Mouse (Mus musculus): ENCODE data around the gene Id1. TPM values are rescaled to one million over a fixed set of nuclear protein-coding genes. Genes with fewer than 3 reads are reported as not detected.

The Id1 gene
- 19.0 and 20.5 TPM in 2 replicates for polyA plus RNA-seq (2011; ENCODE audit: insufficient read depth, insufficient read length, low read depth, missing spikeins)

GRCm38 (mm10) chr2:152736090-152736601 is at the start of gene Id1:
TSS of gene Id1 (plus strand) at chr2:152736251.
- H3K9me3 ChIP-seq (replicated peaks; ENCODE audit: control insufficient read depth, insufficient read depth, low read length, poor library complexity, severe bottlenecking) = no peaks in the 10 kb centered on the region
- no peak within 1 kb of the TSS for H3K27ac ChIP-seq (ENCODE audit: insufficient read depth, low read length)
- H3K9ac ChIP-seq (ENCODE audit: low read depth, poor library complexity, severe bottlenecking) = peak within 1 kb of the TSS; percentile 8
- H3K36me3 ChIP-seq (ENCODE audit: control insufficient read depth, insufficient read depth, low read length, poor library complexity, severe bottlenecking) = no peaks in the 10 kb centered on the region
- H3K4me1 ChIP-seq (ENCODE audit: control insufficient read depth, insufficient read depth, low read length) = peaks cover 7% of the 10 kb centered on the region
- no peak for TF ChIP-seq EP300 (IDR thresholded peaks at IDR 0.05; ENCODE audit: insufficient read depth, low read depth, low read length)
- TF ChIP-seq POLR2A (IDR thresholded peaks at IDR 0.05; ENCODE audit: insufficient read depth, low read length) = peak; percentile 68
- H3K27me3 ChIP-seq (ENCODE audit: control insufficient read depth, insufficient read depth, low read length, poor library complexity, severe bottlenecking) = no peaks in the 10 kb centered on the region
- H3K4me3 ChIP-seq (ENCODE audit: low read depth, low read length) = peak within 1 kb of the TSS; percentile 54

GRCm38 (mm10) chr2:152686399-152686798 is 49.7 kb upstream of the Id1 start:
- peaks cover 60% of the 10 kb centered on the region for H3K36me3 ChIP-seq (ENCODE audit: control insufficient read depth, insufficient read depth, low read length, poor library complexity, severe bottlenecking)
- no peaks in the 10 kb centered on the region for H3K4me1 ChIP-seq (ENCODE audit: control insufficient read depth, insufficient read depth, low read length)
- H3K27me3 ChIP-seq (ENCODE audit: control insufficient read depth, insufficient read depth, low read length, poor library complexity, severe bottlenecking) = no peaks in the 10 kb centered on the region
- TF ChIP-seq CTCF (IDR thresholded peaks at IDR 0.05; ENCODE audit: low read depth, low read length) (no peak), EP300 (IDR thresholded peaks at IDR 0.05; ENCODE audit: insufficient read depth, low read depth, low read length) (no peak)
- no peak overlapping the region for H3K4me3 ChIP-seq (ENCODE audit: low read depth, low read length)
- H3K9me3 ChIP-seq (replicated peaks; ENCODE audit: control insufficient read depth, insufficient read depth, low read length, poor library complexity, severe bottlenecking) = peaks cover 28% of the 10 kb centered on the region
- H3K9ac ChIP-seq (ENCODE audit: low read depth, poor library complexity, severe bottlenecking) = peak overlapping the region; percentile 33; the same call in 1 of the 2 replicates
- peak overlapping the region; percentile 45; the same call in 1 of the 2 replicates for H3K27ac ChIP-seq (ENCODE audit: insufficient read depth, low read length)

GRCm38 (mm10) chr2:152686806-152687267 is 49.2 kb upstream of the Id1 start, which contains the start of gene Mcts2:
TSS of gene Mcts2 (plus strand) at chr2:152687035.
- peak within 1 kb of the TSS; percentile 91 for H3K4me3 ChIP-seq (ENCODE audit: low read depth, low read length)
- H3K27ac ChIP-seq (ENCODE audit: insufficient read depth, low read length) = peak within 1 kb of the TSS; percentile 45; the same call in 1 of the 2 replicates
- peaks cover 56% of the 10 kb centered on the region for H3K36me3 ChIP-seq (ENCODE audit: control insufficient read depth, insufficient read depth, low read length, poor library complexity, severe bottlenecking)
- H3K27me3 ChIP-seq (ENCODE audit: control insufficient read depth, insufficient read depth, low read length, poor library complexity, severe bottlenecking) = no peaks in the 10 kb centered on the region
- H3K9me3 ChIP-seq (replicated peaks; ENCODE audit: control insufficient read depth, insufficient read depth, low read length, poor library complexity, severe bottlenecking) = peaks cover 28% of the 10 kb centered on the region
- TF ChIP-seq CTCF (IDR thresholded peaks at IDR 0.05; ENCODE audit: low read depth, low read length) (no peak), EP300 (IDR thresholded peaks at IDR 0.05; ENCODE audit: insufficient read depth, low read depth, low read length) (no peak), POLR2A (IDR thresholded peaks at IDR 0.05; ENCODE audit: insufficient read depth, low read length) (no peak)
- H3K9ac ChIP-seq (ENCODE audit: low read depth, poor library complexity, severe bottlenecking) = peak within 1 kb of the TSS; percentile 49
- H3K4me1 ChIP-seq (ENCODE audit: control insufficient read depth, insufficient read depth, low read length) = no peaks in the 10 kb centered on the region

GRCm38 (mm10) chr2:152691564-152692217 is 44.4 kb upstream of the Id1 start:
- no peaks in the 10 kb centered on the region for H3K27me3 ChIP-seq (ENCODE audit: control insufficient read depth, insufficient read depth, low read length, poor library complexity, severe bottlenecking)
- no peak for TF ChIP-seq EP300 (IDR thresholded peaks at IDR 0.05; ENCODE audit: insufficient read depth, low read depth, low read length)
- TF ChIP-seq CTCF (IDR thresholded peaks at IDR 0.05; ENCODE audit: low read depth, low read length) = peak; percentile 46
- TF ChIP-seq POLR2A (IDR thresholded peaks at IDR 0.05; ENCODE audit: insufficient read depth, low read length) = no peak
- no peak overlapping the region for H3K4me3 ChIP-seq (ENCODE audit: low read depth, low read length)
- peaks cover 23% of the 10 kb centered on the region for H3K36me3 ChIP-seq (ENCODE audit: control insufficient read depth, insufficient read depth, low read length, poor library complexity, severe bottlenecking)
- H3K9me3 ChIP-seq (replicated peaks; ENCODE audit: control insufficient read depth, insufficient read depth, low read length, poor library complexity, severe bottlenecking) = peaks cover 15% of the 10 kb centered on the region
- no peak overlapping the region for H3K9ac ChIP-seq (ENCODE audit: low read depth, poor library complexity, severe bottlenecking)
- no peak overlapping the region for H3K27ac ChIP-seq (ENCODE audit: insufficient read depth, low read length)
- H3K4me1 ChIP-seq (ENCODE audit: control insufficient read depth, insufficient read depth, low read length) = no peaks in the 10 kb centered on the region

GRCm38 (mm10) chr2:152693233-152693632 is 42.8 kb upstream of the Id1 start:
- TF ChIP-seq CTCF (IDR thresholded peaks at IDR 0.05; ENCODE audit: low read depth, low read length) (peak; percentile 83), EP300 (IDR thresholded peaks at IDR 0.05; ENCODE audit: insufficient read depth, low read depth, low read length) (no peak), POLR2A (IDR thresholded peaks at IDR 0.05; ENCODE audit: insufficient read depth, low read length) (no peak)
- Histone ChIP-seq H3K9me3 (replicated peaks; ENCODE audit: control insufficient read depth, insufficient read depth, low read length, poor library complexity, severe bottlenecking) (peaks cover 4% of the 10 kb centered on the region; the same call in 1 of the 2 replicates), H3K9ac (ENCODE audit: low read depth, poor library complexity, severe bottlenecking) (peak overlapping the region; percentile 59), H3K27me3 (ENCODE audit: control insufficient read depth, insufficient read depth, low read length, poor library complexity, severe bottlenecking) (no peaks in the 10 kb centered on the region), H3K4me1 (ENCODE audit: control insufficient read depth, insufficient read depth, low read length) (no peaks in the 10 kb centered on the region), H3K27ac (ENCODE audit: insufficient read depth, low read length) (no peak overlapping the region), H3K4me3 (ENCODE audit: low read depth, low read length) (peak overlapping the region; percentile 59), H3K36me3 (ENCODE audit: control insufficient read depth, insufficient read depth, low read length, poor library complexity, severe bottlenecking) (peaks cover 13% of the 10 kb centered on the region)

GRCm38 (mm10) chr2:152693735-152694134 is 42.3 kb upstream of the Id1 start:
- H3K9ac ChIP-seq (ENCODE audit: low read depth, poor library complexity, severe bottlenecking) = peak overlapping the region; percentile 59
- H3K36me3 ChIP-seq (ENCODE audit: control insufficient read depth, insufficient read depth, low read length, poor library complexity, severe bottlenecking) = peaks cover 13% of the 10 kb centered on the region
- H3K4me3 ChIP-seq (ENCODE audit: low read depth, low read length) = peak overlapping the region; percentile 59
- 0 out of 2 replicates have a peak, but pooled peaks cover 2% of the 10 kb centered on the region for H3K9me3 ChIP-seq (replicated peaks; ENCODE audit: control insufficient read depth, insufficient read depth, low read length, poor library complexity, severe bottlenecking)
- H3K4me1 ChIP-seq (ENCODE audit: control insufficient read depth, insufficient read depth, low read length) = peaks cover 2% of the 10 kb centered on the region
- H3K27ac ChIP-seq (ENCODE audit: insufficient read depth, low read length) = no peak overlapping the region
- no peaks in the 10 kb centered on the region for H3K27me3 ChIP-seq (ENCODE audit: control insufficient read depth, insufficient read depth, low read length, poor library complexity, severe bottlenecking)
- no peak for TF ChIP-seq CTCF (IDR thresholded peaks at IDR 0.05; ENCODE audit: low read depth, low read length)
- TF ChIP-seq POLR2A (IDR thresholded peaks at IDR 0.05; ENCODE audit: insufficient read depth, low read length) = no peak
